Mouse (Mus musculus) gastrocnemius, postnatal 36 days (tissue): ENCODE results near the gene Gm1123. TPM values are rescaled to one million over a fixed set of nuclear protein-coding genes. Genes with fewer than 3 reads are reported as not detected.
A peak's percentile ranks its signal among the peaks of the same experiment; 100 is the strongest.

Experiments
- DNase-seq, 2 experiments: peaks; one replicate each; pipeline ENCODE4 v3.0.0; 2022
- intact Hi-C: fragments of 180-260 bp; cut with DNase I; formaldehyde crosslinking; loops from one replicate; pipeline ENCODE4 v1.15.1; 2025
- long read RNA-seq, 2 experiments: library from polyadenylated mRNA; stranded (forward); transcript quantifications; one replicate each; pipeline ENCODE4 v2.0.0; 2021
- total RNA-seq, 2 experiments: library from RNA; stranded (reverse); gene quantifications; 2 replicates each; pipeline ENCODE4 v1.2.3; 2021

The Gm1123 gene
- not detected for total RNA-seq
- long read RNA-seq, experiment 1: 0 reads
- long read RNA-seq, experiment 2: 0 reads

GRCm38 (mm10) chr9:99035575-99035974 is at the start of gene Gm1123:
TSS of gene Gm1123 (minus strand) at chr9:99035715.
- no peak for DNase-seq
- intact Hi-C loops: no loop called here

- DNase-seq: no peak
- intact Hi-C loops: no loop called here
Measured at GRCm38 (mm10) chr9:99081718-99082117, 46.2 kb upstream of the Gm1123 start.

- intact Hi-C loops: no loop called here
Measured at GRCm38 (mm10) chr9:99081308-99081707, 45.8 kb upstream of the Gm1123 start.

GRCm38 (mm10) chr9:99080657-99081056 is 45.1 kb upstream of the Gm1123 start:
- no peak for DNase-seq
- intact Hi-C loops: no loop called here

More at GRCm38 (mm10) chr9:99081308-99081707, 45.8 kb upstream of the Gm1123 start:
- no peak for DNase-seq

- no peak for DNase-seq
- intact Hi-C loops: no loop called here
Measured at GRCm38 (mm10) chr9:99074462-99074861, 38.9 kb upstream of the Gm1123 start.

GRCm38 (mm10) chr9:99072538-99072937 is 37.0 kb upstream of the Gm1123 start:
- no peak for DNase-seq
- intact Hi-C loops: no loop called here

- intact Hi-C loops: loop anchor here (2.0 kb wide), 1 partner anchor 173 kb away; no protein-coding TSS in a partner anchor
- DNase-seq: no peak
Measured at GRCm38 (mm10) chr9:99065311-99065710, 29.8 kb upstream of the Gm1123 start.

- intact Hi-C loops: loop anchor here (2.0 to 5.0 kb wide), 2 partner anchors 175 to 393 kb away; no protein-coding TSS in a partner anchor
- no peak for DNase-seq
Measured at GRCm38 (mm10) chr9:99064216-99064615, 28.7 kb upstream of the Gm1123 start.

GRCm38 (mm10) chr9:99062544-99062943 is 27.0 kb upstream of the Gm1123 start:
- DNase-seq: peak; percentile 42 to 60
- intact Hi-C loops: loop anchor here (5.0 kb wide), 1 partner anchor 395 kb away; no protein-coding TSS in a partner anchor

- intact Hi-C loops: no loop called here
- DNase-seq: no peak
Measured at GRCm38 (mm10) chr9:99057751-99058150, 22.2 kb upstream of the Gm1123 start.

GRCm38 (mm10) chr9:99049760-99050159 is 14.2 kb upstream of the Gm1123 start:
- intact Hi-C loops: no loop called here
- no peak for DNase-seq

GRCm38 (mm10) chr9:99048724-99049250 is 13.3 kb upstream of the Gm1123 start:
- intact Hi-C loops: no loop called here
- no peak for DNase-seq

GRCm38 (mm10) chr9:99044761-99045160 is 9.2 kb upstream of the Gm1123 start:
- intact Hi-C loops: no loop called here
- no peak for DNase-seq

GRCm38 (mm10) chr9:99042641-99043040 is 7.1 kb upstream of the Gm1123 start:
- DNase-seq: no peak
- intact Hi-C loops: no loop called here

GRCm38 (mm10) chr9:99041994-99042393 is 6.5 kb upstream of the Gm1123 start:
- intact Hi-C loops: no loop called here
- DNase-seq: no peak

- intact Hi-C loops: no loop called here
- no peak for DNase-seq
Measured at GRCm38 (mm10) chr9:99034111-99034510, 1.4 kb downstream of the Gm1123 start.

GRCm38 (mm10) chr9:99032031-99032430 is 3.5 kb downstream of the Gm1123 start:
- intact Hi-C loops: no loop called here
- no peak for DNase-seq

- DNase-seq: no peak
- intact Hi-C loops: no loop called here
Measured at GRCm38 (mm10) chr9:99021751-99022150, 13.8 kb downstream of the Gm1123 start.

- DNase-seq: no peak
- intact Hi-C loops: no loop called here
Measured at GRCm38 (mm10) chr9:99021166-99021565, 14.3 kb downstream of the Gm1123 start.

GRCm38 (mm10) chr9:99017679-99018078 is 17.8 kb downstream of the Gm1123 start:
- DNase-seq: no peak
- intact Hi-C loops: no loop called here

- no peak for DNase-seq
- intact Hi-C loops: no loop called here
Measured at GRCm38 (mm10) chr9:99016759-99017158, 18.8 kb downstream of the Gm1123 start.

- intact Hi-C loops: no loop called here
- DNase-seq: no peak
Measured at GRCm38 (mm10) chr9:99016301-99016700, 19.2 kb downstream of the Gm1123 start.

GRCm38 (mm10) chr9:99009898-99010199 is 25.7 kb downstream of the Gm1123 start:
- intact Hi-C loops: no loop called here
- no peak for DNase-seq
